Mouse (Mus musculus) layer of hippocampus, adult 2 months (tissue): ENCODE results near the gene Tnfaip6. TPM values are rescaled to one million over a fixed set of nuclear protein-coding genes. Genes with fewer than 3 reads are reported as not detected.
A peak's percentile ranks its signal among the peaks of the same experiment; 100 is the strongest.
"Not testable (repeated sequence)": the region's sequence is repeated elsewhere in the genome, so short reads cannot be mapped to it uniquely, and the experiment has no call there.

ENCODE experiments used
- DNase-seq, 2 experiments: peaks; one replicate each; pipeline ENCODE4 v3.0.0; 2022; ENCODE audit warnings: low spot score in 2 of 2
- H3K27ac ChIP-seq: fragments of 200-600 bp; 2 replicates; pipeline ENCODE4 v1.8.1; 2022
- H3K4me3 ChIP-seq: fragments of 200-600 bp; 2 replicates; pipeline ENCODE4 v1.8.1; 2022; ENCODE audit warnings: mild to moderate bottlenecking
- CTCF ChIP-seq: fragments of 200-600 bp; conservative IDR thresholded peaks from 2 replicates; pipeline ENCODE4 v1.8.1; 2022; ENCODE audit warnings: antibody characterized with exemption, mild to moderate bottlenecking, moderate library complexity
- long read RNA-seq, 2 experiments: library from polyadenylated mRNA; stranded (forward); transcript quantifications; one replicate each; pipeline ENCODE4 v2.0.0; 2021; ENCODE audit warnings: borderline mapping rate in 2 of 2
- total RNA-seq, 2 experiments: library from RNA; stranded (reverse); gene quantifications; 2 replicates each; pipeline ENCODE4 v1.2.3; 2021

The Tnfaip6 gene
- total RNA-seq, result 1 to 10 TPM; 7.5 to 7.8 TPM
- long read RNA-seq, experiment 1, partial matches to known transcripts, result 0 of 3 reads
- long read RNA-seq, experiment 1, other reads (novel, unspliced or antisense), result 0 of 3 reads
- long read RNA-seq, experiment 2, transcript Tnfaip6-201 (6 exons, 1,710 nt), result major isoform, 17 of 18 reads
- long read RNA-seq, experiment 2, partial matches to known transcripts, result 0 of 18 reads
- long read RNA-seq, experiment 2, other reads (novel, unspliced or antisense), result 1 of 18 reads

DNA sequence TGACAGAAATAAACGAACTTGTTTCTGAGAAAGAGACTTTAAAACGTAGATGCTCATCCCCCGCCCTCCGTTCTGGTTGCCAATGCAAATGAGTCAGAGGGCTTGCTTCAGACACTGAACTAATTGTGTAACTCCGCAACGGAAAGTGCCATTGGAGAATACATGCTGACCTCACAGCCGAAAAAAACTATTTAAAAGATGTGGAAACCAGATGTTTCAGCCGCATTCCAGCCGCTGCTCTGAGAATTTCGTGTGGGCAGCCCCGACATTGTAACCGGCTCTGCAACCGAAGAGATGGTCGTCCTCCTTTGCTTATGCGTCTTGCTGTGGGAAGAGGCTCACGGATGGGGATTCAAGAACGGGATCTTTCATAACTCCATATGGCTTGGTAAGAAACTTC is at the start of gene Tnfaip6:
Gene Tnfaip6 (plus strand): TSS at position 128 of the 400 bp plus-strand sequence.
- H3K4me3 ChIP-seq, result peak within 1 kb of the TSS; percentile 41
- TF ChIP-seq CTCF, result no peak
- H3K27ac ChIP-seq, result peak within 1 kb of the TSS; percentile 28
- DNase-seq, result peak; percentile 10 to 11

DNA sequence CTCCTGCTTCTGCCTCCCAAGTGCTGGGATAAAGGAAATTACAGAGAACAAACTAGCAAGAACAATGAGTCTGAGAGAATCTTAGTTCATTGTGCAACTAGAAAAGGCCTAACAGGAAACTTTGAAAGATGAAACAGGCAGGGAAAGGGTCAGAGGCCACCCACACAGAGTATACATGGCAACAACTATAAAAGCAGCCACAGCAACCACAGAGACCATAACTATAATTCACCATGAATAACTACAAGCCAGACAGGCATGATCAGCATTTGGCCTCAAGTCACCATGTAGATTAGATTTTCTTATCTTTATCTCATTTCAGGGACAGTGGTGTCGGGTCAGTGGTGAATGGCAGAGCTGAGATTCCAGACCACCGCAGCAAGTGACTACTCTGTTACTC is 48.2 kb upstream of the Tnfaip6 start:
- Histone ChIP-seq H3K27ac (no peak overlapping the region), H3K4me3 (no peak overlapping the region)
- DNase-seq, result no peak
- TF ChIP-seq CTCF, result no peak

DNA sequence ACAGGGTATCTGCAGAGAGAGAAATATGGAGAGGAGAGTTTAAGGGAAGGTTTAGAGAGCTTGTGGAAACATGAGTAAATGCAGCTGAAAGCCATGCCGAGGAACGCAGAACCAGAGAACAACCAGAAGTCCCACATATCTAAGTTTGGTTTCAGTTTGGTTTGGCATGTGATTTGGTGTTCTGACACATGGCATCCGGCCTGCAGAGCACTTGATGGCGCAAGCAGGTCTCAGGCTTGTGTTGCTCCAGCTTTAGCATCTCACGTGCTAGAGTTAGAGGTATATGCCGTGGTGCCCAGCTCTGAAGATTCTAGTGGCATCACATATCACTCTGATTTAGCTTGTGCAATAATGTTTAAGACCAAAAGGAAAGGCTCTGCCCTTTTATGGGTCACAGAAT is 46.4 kb upstream of the Tnfaip6 start:
- no peak overlapping the region for H3K27ac ChIP-seq
- no peak for DNase-seq
- no peak for TF ChIP-seq CTCF
- no peak overlapping the region for H3K4me3 ChIP-seq

DNA sequence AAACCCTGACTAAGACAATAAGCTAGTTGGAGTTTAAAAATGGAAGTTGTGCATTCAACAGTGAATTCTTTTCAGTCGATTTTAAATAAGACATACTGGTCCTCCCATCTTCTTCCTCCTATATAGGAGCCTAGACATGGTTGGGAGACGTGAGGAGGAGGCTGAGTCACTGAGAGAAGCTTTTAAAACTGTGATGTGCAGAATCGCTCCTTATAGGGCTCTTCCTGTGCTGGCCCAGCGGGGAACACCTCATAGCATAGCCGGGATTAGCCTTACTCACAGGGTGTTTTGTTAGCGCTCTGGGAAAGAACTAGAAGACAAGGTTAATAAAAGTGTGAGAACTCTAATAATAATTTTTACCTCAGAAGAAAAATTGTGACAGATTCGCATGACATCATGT is 37.8 kb upstream of the Tnfaip6 start:
- TF ChIP-seq CTCF, result no peak
- Histone ChIP-seq H3K4me3 (no peak overlapping the region), H3K27ac (no peak overlapping the region)
- no peak for DNase-seq

DNA sequence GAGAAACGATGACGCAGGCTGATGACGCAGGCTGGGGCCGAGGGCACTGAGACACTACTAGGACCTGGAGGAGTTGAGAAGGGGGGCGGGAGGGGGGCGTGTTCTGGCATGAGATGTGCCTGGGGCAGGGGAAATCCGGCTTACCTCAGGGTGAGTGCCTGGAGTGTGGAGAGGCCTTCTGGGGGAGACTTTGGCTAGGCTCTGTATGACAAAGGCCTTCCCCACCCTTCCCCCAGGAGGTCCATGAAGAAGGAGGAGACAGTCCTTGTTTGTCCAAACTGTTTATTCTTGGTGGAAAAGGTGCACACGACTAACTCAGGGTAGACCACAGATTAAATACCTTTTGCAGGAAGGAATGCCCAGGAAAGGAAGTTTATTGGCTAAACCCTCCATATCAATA is 36.3 kb upstream of the Tnfaip6 start:
- no peak overlapping the region for H3K4me3 ChIP-seq
- no peak for TF ChIP-seq CTCF
- H3K27ac ChIP-seq, result no peak overlapping the region
- DNase-seq, result no peak

DNA sequence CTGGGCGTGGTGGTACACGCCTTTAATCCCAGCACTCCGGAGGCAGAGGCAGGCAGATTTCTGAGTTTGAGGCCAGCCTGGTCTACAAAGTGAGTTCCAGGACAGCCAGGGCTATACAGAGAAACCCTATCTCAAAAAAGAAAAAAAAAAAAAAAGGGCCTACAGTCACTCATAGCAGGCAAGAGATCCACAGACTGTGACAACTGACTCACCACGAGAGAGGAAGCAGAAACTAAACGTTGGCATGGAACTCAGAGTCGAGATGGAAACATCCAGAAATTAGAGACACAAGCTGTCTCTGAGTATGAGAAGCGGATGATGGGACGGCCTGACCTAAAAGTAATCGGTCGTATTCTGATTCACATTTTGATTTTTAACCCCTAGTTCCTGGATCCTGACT is 35.5 kb upstream of the Tnfaip6 start:
- not testable (repeated sequence) for H3K27ac ChIP-seq, DNase-seq, H3K4me3 ChIP-seq

DNA sequence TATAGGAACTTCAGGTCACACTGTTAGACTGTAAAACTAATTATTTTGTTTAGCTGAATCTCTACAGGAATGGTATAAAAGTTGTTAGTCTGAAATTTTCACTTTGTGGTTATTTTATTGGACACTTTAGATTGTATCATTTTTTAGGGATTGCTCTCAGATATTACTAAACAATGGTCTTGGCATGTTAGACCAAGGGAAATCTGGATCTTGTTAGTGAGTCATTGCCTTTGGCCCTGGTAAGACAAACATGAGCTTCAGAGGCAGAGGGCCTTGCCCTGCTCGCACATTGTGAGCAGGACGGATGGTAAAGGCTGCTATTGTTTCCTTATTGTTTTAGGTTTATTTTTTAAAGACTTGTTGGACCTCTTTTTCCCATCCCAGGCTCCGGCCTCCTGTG is 31.4 kb upstream of the Tnfaip6 start:
- TF ChIP-seq CTCF, result no peak
- DNase-seq, result no peak
- H3K27ac ChIP-seq, result no peak overlapping the region

DNA sequence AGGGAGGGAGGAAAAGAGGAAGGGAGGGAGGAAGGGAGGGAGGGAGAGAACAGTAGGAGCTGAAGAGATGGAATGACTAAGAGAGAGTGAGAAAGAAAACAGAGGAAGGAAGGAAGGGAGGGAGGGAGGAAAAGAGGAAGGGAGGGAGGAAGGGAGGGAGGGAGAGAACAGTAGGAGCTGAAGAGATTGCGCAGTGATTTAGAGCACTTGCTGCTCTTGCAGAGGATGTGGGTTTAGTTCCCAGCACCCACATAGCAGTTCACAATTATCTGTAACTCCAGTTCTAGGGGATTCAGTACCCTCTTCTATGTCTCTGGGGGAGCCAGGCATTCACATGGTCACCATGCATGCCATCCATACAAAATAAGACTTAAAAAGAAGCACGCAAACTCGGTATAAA is 26.0 kb upstream of the Tnfaip6 start:
- H3K27ac ChIP-seq, DNase-seq, H3K4me3 ChIP-seq: not testable (repeated sequence)

More for the DNA sequence above, 31.4 kb upstream of the Tnfaip6 start:
- H3K4me3 ChIP-seq, result no peak overlapping the region

DNA sequence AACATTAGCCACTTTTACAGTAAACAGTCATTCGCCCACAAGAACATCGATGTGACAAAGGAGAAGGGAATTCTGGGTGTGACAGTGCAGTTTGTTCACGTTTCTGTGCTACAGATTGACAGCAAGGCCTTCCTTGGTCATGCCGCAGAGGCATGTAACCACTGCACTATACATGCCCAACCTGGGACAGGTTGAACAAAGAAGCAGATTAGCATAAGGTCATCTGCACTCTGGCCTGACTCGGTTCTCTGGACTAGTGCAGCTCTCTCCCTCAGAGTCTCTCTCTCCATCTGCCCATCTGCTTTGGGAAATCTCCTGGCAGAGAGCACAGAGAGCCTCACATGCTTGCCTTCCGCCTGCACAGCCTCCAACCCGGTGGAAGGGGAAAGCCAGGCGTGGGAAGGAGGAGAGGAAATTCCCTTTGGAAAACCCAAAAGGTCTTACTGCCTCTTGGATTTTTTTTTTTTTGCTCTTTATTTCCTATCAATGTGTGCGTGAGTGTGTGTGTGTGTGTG is 24.4 kb upstream of the Tnfaip6 start:
- H3K27ac ChIP-seq, result no peak overlapping the region
- TF ChIP-seq CTCF, result no peak
- peak; percentile 4 to 13 for DNase-seq
- no peak overlapping the region for H3K4me3 ChIP-seq

DNA sequence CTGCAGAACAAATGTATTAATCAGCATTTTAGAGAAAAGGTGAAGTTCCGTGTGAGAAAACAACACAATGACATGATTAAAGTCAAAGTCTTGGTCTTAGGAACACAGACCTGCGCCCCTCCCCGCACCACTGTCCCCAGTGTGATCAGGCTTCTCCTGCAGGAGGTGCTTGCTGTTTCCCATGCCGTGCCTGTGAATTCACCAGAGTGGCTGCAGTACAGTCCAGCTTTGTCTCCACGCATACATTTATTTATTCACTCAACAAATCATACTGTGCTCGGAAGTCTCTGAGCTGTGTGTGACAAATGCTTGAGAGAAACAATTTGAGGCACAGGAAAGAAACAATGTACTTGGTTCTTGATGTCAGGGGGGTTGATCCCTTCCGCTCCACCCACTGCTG is 21.4 kb upstream of the Tnfaip6 start:
- DNase-seq, result no peak
- TF ChIP-seq CTCF, result no peak
- Histone ChIP-seq H3K27ac (no peak overlapping the region), H3K4me3 (no peak overlapping the region)

DNA sequence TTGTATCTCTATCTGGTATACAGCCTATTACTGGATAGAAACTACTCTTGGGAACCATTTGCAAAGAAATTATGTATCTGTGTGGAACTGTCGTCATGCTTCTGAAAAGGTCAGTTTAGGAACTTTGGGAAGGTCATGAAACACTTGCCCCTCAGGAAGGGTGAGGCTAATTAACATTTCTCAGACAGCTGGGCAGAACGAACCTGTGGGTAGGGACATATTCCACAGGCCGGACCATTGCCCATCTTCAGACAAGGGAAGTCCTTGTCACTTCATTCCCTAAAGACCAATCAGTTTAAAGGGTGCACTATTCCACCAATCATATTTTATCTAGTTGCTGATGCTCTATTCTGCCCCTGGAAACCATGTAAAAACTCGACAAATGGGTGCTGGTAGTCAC is 10.7 kb upstream of the Tnfaip6 start:
- no peak overlapping the region for H3K27ac ChIP-seq
- no peak for TF ChIP-seq CTCF
- DNase-seq, result no peak
- no peak overlapping the region for H3K4me3 ChIP-seq

DNA sequence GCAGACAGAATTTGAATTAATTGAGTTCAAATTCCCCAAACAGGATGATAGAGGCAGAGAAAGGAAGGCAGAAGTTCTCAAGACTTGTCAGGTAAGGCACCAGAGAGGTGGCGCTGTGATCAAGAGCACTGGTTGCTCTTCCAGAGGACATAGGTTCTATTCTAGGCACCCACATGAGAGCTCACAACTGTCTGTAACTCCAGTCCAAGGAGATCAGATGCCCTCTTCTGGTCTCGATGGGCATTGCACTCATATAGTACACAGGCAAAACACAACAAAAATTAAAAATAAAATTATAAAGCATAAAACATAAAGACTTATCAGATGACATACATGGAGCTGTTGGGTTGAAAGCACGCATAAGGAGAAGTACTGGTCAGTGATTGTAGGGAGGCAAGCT is 8.4 kb upstream of the Tnfaip6 start:
- TF ChIP-seq CTCF, result peak; percentile 54
- Histone ChIP-seq H3K27ac (no peak overlapping the region), H3K4me3 (no peak overlapping the region)
- DNase-seq, result no peak

DNA sequence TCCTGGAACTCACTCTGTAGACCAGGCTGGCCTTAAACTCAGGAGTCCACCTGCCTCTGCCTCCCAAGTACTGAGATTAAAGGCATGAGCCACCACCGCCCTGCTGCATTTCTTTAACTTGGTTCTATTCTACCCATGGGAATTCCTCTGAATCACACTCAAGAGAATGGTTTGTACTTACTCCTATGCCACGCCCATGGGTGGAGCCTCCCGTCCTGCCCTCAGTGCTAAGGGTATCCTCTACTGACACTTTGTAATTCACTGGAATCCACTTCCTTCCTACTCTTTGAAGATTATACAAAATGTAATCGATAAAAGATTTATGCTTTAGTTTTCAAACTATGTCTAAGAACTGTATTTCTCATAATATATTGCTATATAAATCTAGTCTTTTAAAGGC is 6.3 kb upstream of the Tnfaip6 start:
- no peak for DNase-seq
- no peak overlapping the region for H3K27ac ChIP-seq
- no peak overlapping the region for H3K4me3 ChIP-seq
- TF ChIP-seq CTCF, result no peak

DNA sequence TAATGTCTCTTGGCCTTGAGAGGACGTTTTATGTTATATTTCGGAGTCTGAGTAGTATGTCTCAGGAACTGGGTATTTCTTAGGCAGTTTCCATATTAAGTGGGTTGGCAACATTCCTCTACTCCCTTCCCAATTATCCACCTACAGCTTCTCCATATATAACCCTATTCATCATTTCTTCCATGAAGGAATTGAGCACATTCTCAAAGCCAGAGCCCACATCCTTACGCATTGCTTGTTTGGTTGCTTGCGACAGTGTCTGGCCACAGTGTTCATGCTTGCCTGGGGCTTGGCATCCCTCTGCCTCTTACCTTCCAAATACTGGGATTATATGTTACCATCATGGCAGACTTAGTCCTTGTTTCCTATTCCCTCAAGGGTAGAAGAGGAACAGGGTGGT is 3.2 kb upstream of the Tnfaip6 start:
- H3K27ac ChIP-seq, result no peak overlapping the region
- TF ChIP-seq CTCF, result no peak
- DNase-seq, result no peak
- no peak overlapping the region for H3K4me3 ChIP-seq

DNA sequence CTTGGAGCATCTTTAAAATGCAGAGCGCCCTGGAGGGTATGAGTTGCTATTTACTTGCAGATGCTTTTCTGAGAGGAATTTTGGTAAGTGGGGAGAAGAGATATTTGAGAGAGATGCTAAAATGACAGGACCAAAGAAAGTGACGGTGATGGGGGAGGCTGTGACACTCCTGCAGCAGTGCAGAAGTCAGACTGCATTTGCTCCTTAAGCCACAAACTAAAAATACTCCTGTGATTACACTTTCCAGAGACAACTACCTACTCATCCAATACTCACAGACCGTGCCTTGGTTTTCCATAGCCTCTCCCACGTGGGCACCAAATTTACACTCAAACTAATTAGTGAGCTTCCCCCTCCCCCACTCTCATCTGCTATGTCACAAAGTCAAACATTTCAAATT is 2.7 kb upstream of the Tnfaip6 start:
- no peak for TF ChIP-seq CTCF
- H3K27ac ChIP-seq, result no peak overlapping the region
- no peak overlapping the region for H3K4me3 ChIP-seq
- no peak for DNase-seq
